Mouse (Mus musculus) midbrain, embryonic 14.5 days (tissue): ENCODE measurements at regions not wholly inside any gene's neighbourhood (a gene's known extent, or its start where the extent isn't known, plus 50 kb on each side); places are given as distances from the start of the nearest gene placed in this dataset.

Source experiments
- ATAC-seq: fragments of 200-750 bp; cut with Nextera tagmentation; 2 replicates; pipeline ENCODE4 v1.8.0; 2017; ENCODE audit warnings: moderate number of reproducible peaks, moderate library complexity; ENCODE audit not compliant: low FRiP score, low TSS enrichment
- DNase-seq: peaks from one replicate; pipeline ENCODE4 v3.0.0-alpha.2; 2015
- H3K27ac ChIP-seq: fragments of 300-500 bp; sonication (generic); replicated peaks from 2 replicates; pipeline ENCODE4 v1.5.1; 2014; ENCODE audit warnings: mild to moderate bottlenecking, low read depth, low read length, moderate library complexity
- H3K27me3 ChIP-seq: fragments of 300-500 bp; sonication (generic); 2 replicates; pipeline ENCODE4 v1.6.1; 2014; ENCODE audit warnings: low read length, control low read depth, mixed read lengths; ENCODE audit not compliant: control insufficient read depth, insufficient read depth
- H3K36me3 ChIP-seq: fragments of 300-500 bp; sonication (generic); 2 replicates; pipeline ENCODE4 v1.6.1; 2014; ENCODE audit warnings: low read length, control low read depth; ENCODE audit not compliant: control insufficient read depth, insufficient read depth
- H3K4me1 ChIP-seq: fragments of 300-500 bp; sonication (generic); 2 replicates; pipeline ENCODE4 v1.6.1; 2014; ENCODE audit warnings: mild to moderate bottlenecking, antibody characterized with exemption, low read length, control low read depth; ENCODE audit not compliant: control insufficient read depth, insufficient read depth
- H3K4me2 ChIP-seq: fragments of 300-500 bp; sonication (generic); 2 replicates; pipeline ENCODE4 v1.6.1; 2014; ENCODE audit warnings: mild to moderate bottlenecking, low read length, moderate library complexity
- H3K4me3 ChIP-seq: fragments of 300-500 bp; sonication (generic); replicated peaks from 2 replicates; pipeline ENCODE4 v1.5.1; 2014; ENCODE audit warnings: low read depth, low read length
- H3K9ac ChIP-seq: fragments of 300-500 bp; sonication (generic); replicated peaks from 2 replicates; pipeline ENCODE4 v1.6.1; 2014; ENCODE audit warnings: mild to moderate bottlenecking, low read length, moderate library complexity
- H3K9me3 ChIP-seq: fragments of 300-500 bp; sonication (generic); 2 replicates; pipeline ENCODE4 v1.6.1; 2016; ENCODE audit warnings: low read length, control low read depth, mixed read lengths; ENCODE audit not compliant: control insufficient read depth
- WGBS: fragments of 180-500 bp; shearing (Covaris S2); extraction: QIAGEN DNeasy Blood & Tissue Kit; methylation state at CpG from one replicate; pipeline ENCODE4 v1.1.7; 2014; 5-methylcytosine and 5-hydroxymethylcytosine counted together

DNA sequence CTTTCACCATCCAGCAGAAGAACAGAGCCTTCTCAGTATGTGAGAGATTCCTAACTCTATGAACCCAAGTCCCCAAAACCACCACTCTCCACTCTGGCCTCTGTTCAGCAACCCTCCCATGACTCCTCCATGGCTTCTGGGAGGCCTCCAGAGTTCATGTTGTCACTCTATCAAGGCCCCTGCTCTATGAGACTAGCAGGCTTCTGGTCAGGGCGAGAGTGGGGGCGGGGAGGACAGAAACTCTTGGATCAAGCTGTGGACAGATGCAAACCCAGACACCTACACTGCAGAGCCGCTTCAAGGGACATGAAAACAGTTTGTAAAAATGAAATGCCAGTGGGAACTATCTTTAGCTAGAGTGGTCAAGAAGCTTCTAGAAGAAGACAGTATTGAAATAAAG, 170.2 kb downstream of the Rybp start:
- 92% methylated on average over 3 of the region's 3 CpGs for WGBS
- H3K4me2 ChIP-seq = no peak overlapping the region
- H3K9ac ChIP-seq = no peak overlapping the region
- H3K27me3 ChIP-seq = no peaks in the 10 kb centered on the region
- H3K36me3 ChIP-seq = no peaks in the 10 kb centered on the region
- DNase-seq (no peak), ATAC-seq (no peak)
- H3K27ac ChIP-seq = no peak overlapping the region
- H3K4me1 ChIP-seq = peaks cover 11% of the 10 kb centered on the region; the same call in 1 of the 2 replicates
- no peaks in the 10 kb centered on the region for H3K9me3 ChIP-seq
- no peak overlapping the region for H3K4me3 ChIP-seq

DNA sequence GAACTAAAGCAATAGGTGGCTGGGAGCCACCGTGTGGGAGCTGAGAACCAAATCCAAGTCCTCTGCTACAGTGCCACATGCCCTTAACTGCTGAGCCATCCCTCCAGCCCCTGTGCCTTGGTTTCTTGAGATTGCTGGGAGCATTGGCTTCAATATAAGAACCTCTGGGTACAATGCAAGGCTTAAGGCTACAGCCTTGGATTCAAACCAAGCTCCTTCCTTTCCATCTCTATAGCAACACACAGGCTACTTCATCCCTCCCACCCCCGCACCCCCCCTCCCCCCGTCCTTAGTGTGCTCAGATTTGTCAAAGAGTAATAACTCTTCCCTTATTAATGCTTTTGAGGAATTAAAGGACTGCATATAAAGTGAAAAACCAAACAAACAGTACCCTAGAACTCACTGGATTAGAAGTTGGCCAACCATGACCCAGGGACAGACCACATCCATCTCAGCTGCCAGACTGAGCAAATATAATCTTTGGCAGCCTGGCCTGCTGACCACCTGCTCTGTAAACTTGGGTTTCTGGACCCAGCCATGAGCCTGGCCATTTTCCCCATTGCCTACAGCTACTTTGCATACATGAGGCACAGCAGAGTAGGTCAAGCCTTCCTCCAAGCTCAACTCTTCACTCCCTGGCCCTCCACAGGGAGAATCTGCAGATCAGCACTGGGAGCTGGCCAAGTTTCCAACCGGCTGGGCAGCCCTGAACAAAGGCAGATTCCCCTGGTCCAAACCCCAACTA, 173.7 kb downstream of the Rybp start:
- Histone ChIP-seq H3K4me3 (no peak overlapping the region), H3K9me3 (no peaks in the 10 kb centered on the region), H3K9ac (no peak overlapping the region), H3K36me3 (no peaks in the 10 kb centered on the region), H3K27ac (no peak overlapping the region), H3K4me2 (no peak overlapping the region), H3K27me3 (no peaks in the 10 kb centered on the region), H3K4me1 (no peaks in the 10 kb centered on the region; the same call in none of the 2 replicates)
- no peak for ATAC-seq
- 51% methylated on average over 4 of the region's 4 CpGs for WGBS
- peak; percentile 29 for DNase-seq

DNA sequence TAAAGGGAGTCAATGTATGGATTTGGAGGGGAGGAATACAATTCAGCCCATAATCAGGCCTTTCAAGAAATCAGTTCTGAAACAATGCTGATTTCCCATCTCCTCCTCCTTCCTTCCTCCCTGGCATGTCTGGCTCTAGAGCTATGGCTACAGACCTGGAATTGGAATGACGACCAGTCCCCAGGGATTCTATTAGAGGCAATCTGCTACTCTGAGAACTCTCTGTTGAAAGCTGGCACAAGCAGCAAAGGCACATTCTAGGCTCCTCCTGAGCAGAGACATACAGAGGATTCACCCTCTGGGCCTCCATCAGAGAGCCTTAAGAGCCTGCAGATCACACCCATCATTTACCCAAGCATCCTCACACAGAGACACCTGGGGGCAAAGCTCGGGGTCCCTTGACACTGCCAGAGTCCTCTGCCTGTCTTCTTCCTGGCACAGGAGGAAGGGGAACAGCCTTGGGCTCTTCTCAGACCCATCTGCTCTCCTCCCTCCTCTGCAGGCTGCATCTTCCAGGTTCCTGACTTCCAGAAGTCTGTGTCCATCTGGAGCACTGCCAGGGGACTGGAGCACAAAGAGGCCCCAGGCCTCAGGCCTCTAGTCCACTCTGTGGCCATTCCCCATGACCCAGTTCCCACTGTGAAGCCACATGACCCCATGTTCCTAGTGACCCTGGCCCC, 176.2 kb downstream of the Rybp start:
- WGBS = 73% methylated on average over 2 of the region's 2 CpGs
- Histone ChIP-seq H3K9ac (no peak overlapping the region), H3K4me3 (no peak overlapping the region), H3K27me3 (no peaks in the 10 kb centered on the region), H3K9me3 (no peaks in the 10 kb centered on the region), H3K36me3 (no peaks in the 10 kb centered on the region), H3K4me1 (no peaks in the 10 kb centered on the region; the same call in none of the 2 replicates), H3K4me2 (no peak overlapping the region), H3K27ac (no peak overlapping the region)
- ATAC-seq (no peak), DNase-seq (peak; percentile 40)

DNA sequence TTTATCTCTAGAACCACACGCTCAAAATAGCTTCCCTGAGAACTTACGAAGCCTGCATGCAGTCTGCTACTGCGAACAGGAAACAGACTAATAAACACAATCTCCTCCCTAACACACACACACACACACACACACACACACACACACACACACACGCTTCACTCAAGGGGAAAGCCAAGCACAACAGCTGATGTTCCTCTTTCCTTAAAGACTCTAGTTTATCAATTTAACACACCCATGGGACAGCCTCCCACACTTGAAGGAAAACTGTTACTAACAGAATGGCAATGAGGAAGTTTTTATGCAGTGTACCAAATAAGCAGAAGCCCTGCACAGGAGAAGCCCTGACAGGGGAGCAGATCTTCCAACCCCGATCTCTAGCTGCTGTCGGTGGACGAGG, 177.3 kb downstream of the Rybp start:
- Histone ChIP-seq H3K9ac (no peak overlapping the region), H3K4me1 (no peaks in the 10 kb centered on the region; the same call in none of the 2 replicates), H3K9me3 (no peaks in the 10 kb centered on the region), H3K27me3 (no peaks in the 10 kb centered on the region), H3K4me2 (no peak overlapping the region), H3K36me3 (no peaks in the 10 kb centered on the region), H3K4me3 (no peak overlapping the region), H3K27ac (no peak overlapping the region)
- no peak for DNase-seq
- ATAC-seq = no peak
- 79% methylated on average over 7 of the region's 7 CpGs for WGBS

DNA sequence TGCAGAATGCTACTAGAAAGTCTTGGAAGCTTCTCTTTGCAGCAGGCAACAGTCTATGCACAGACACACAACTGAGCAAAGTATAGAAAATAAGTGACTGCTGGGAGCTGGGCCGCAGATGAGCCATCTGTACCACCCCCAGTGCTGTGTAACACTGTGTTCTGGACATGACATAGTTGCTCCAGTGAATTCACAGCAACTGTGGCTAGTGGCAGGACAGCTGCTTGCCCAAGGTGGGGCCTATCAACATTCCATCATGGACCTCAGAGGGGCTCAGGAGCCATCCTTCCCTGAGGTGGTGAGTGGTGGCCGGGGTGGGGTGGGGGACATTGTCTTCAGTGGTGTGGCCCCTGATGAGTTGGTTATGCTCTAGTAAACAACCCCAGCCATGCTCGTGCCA, 177.9 kb downstream of the Rybp start:
- Histone ChIP-seq H3K36me3 (no peaks in the 10 kb centered on the region), H3K27ac (no peak overlapping the region), H3K9ac (no peak overlapping the region), H3K4me1 (no peaks in the 10 kb centered on the region; the same call in none of the 2 replicates), H3K4me3 (no peak overlapping the region), H3K9me3 (no peaks in the 10 kb centered on the region), H3K27me3 (no peaks in the 10 kb centered on the region), H3K4me2 (no peak overlapping the region)
- no peak for ATAC-seq
- 54% methylated on average over 3 of the region's 3 CpGs for WGBS
- DNase-seq = no peak

DNA sequence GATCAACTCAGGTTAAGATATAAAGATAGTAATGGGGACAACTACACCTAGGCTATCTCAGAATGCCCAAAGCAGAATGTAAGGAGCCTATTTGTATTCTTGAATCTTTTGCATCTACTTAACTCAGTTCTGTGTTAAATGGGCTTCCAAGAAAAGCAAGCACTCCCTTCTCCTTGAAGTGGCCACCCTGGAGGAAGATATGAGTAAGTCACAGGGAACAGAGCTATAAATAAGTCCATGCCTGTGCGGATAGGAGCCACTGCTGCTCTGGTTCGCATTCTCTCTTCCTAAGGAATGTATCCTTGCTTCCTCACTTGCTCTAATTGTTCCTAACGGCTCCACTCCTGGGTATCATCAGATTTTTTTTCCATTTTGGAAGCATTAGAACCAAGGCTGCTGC, 179.8 kb downstream of the Rybp start:
- Histone ChIP-seq H3K9me3 (no peaks in the 10 kb centered on the region), H3K9ac (no peak overlapping the region), H3K36me3 (no peaks in the 10 kb centered on the region), H3K4me3 (no peak overlapping the region), H3K4me1 (no peaks in the 10 kb centered on the region; the same call in none of the 2 replicates), H3K27me3 (no peaks in the 10 kb centered on the region), H3K4me2 (no peak overlapping the region), H3K27ac (no peak overlapping the region)
- ATAC-seq (no peak), DNase-seq (no peak)
- 91% methylated on average over 3 of the region's 3 CpGs for WGBS

DNA sequence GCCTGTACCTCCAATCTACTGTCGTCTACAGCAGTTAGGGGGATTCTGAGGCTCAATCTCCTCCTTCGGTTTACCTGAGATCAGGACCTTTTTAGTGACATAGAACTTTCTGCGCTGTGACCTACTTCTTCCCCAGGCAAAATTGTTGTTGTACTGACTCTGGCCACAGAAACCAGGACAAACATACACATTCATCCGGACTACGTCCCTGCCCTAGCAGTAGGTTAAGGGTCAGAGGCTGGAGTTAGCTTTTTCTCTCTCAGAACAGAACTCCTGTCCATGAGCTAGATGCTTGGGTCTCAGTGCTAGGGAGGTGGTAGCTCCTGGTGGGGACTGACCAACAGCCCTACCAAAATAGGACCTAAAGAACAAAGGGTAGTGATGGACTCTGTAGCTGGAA, 180.2 kb downstream of the Rybp start:
- H3K9ac ChIP-seq = no peak overlapping the region
- no peak overlapping the region for H3K27ac ChIP-seq
- H3K9me3 ChIP-seq = no peaks in the 10 kb centered on the region
- 90% methylated on average over 5 of the region's 5 CpGs for WGBS
- no peaks in the 10 kb centered on the region for H3K36me3 ChIP-seq
- H3K4me2 ChIP-seq = no peak overlapping the region
- no peaks in the 10 kb centered on the region for H3K27me3 ChIP-seq
- H3K4me1 ChIP-seq = no peaks in the 10 kb centered on the region; the same call in none of the 2 replicates
- H3K4me3 ChIP-seq = no peak overlapping the region
- DNase-seq (no peak), ATAC-seq (no peak)

DNA sequence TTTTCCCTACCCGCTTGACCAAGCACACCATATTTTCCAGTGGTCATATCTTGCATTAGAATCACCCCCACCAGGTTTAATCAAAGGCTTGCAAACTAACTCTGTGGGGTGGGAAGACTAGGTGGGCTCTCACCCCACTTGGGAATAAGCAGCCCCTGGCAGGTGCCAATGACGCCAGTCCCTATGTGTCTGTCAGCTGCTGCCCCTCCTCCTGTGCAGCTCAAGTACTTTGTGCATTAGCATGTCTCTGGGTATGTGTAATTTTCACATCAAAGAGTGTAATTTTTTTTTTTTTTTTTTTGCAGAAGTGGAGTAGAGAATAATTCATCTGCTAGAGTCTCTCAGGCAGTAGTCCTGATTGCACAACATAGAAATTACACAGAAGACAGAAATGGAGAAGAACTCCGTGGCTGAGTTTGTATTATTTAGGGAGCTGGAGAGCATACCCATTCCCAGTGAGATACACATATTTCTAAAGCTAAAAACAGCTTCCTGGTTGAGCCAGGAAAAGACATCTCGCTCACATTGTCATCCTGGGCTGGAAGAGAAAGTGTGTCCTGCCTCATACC, 186.6 kb downstream of the Rybp start:
- Histone ChIP-seq H3K9ac (no peak overlapping the region), H3K9me3 (no peaks in the 10 kb centered on the region), H3K36me3 (no peaks in the 10 kb centered on the region), H3K4me3 (no peak overlapping the region), H3K27me3 (no peaks in the 10 kb centered on the region), H3K4me1 (no peaks in the 10 kb centered on the region), H3K27ac (no peak overlapping the region), H3K4me2 (no peak overlapping the region)
- 72% methylated on average over 4 of the region's 4 CpGs for WGBS
- ATAC-seq = no peak
- no peak for DNase-seq
